Mouse (Mus musculus): ENCODE results near the gene Tmem45b. TPM values are rescaled to one million over a fixed set of nuclear protein-coding genes. Genes with fewer than 3 reads are reported as not detected.
"Not testable (repeated sequence)": the region's sequence is repeated elsewhere in the genome, so short reads cannot be mapped to it uniquely, and the experiment has no call there.

Tmem45b gene
- total RNA-seq (2021): 1 to 10 TPM in 1 of 2 experiments, not detected in 1; 1.6 TPM

DNA sequence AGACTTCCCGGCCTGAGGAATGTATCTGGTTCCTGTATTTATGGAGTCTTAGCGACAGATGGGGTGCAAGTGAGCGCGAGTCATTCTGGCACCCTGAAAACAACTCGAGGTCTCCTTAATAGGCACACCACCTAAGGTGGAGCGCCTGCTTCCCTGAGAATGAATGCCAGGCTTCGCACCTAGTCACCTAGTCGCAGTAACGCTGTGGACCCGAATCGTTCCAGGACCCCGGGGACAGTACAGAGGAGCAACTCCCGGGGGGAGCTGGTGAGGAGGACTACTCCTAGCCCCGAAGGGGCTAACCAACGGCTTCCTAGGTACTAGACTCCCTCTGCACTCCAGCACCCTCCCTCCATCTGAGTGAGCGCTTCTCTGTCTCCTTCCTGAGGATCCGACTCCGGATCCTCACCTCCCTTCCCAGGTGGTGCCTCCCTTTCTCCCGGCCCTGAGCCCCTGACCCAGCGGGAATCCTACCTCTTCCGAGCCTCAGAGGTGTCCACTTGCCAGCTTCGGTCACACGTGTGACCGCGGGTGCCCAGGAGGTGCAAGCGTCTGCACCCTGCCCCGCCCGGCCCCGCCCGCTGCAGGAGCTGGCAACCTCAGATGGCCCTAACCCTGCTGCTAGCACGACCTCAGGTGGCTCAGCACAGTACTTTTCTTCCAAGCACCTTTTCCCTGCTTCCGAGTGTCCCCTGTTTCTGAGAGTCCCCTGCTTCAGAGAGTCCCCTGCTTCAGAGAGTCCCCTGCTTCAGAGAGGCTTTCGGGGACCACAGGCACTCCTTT is at the start of gene Tmem45b:
Tmem45b (minus strand) TSS at position 771 of the 783 bp plus-strand sequence.
- no peak for DNase-seq
- intact Hi-C loops (cut with DNase I): no loop called here

DNA sequence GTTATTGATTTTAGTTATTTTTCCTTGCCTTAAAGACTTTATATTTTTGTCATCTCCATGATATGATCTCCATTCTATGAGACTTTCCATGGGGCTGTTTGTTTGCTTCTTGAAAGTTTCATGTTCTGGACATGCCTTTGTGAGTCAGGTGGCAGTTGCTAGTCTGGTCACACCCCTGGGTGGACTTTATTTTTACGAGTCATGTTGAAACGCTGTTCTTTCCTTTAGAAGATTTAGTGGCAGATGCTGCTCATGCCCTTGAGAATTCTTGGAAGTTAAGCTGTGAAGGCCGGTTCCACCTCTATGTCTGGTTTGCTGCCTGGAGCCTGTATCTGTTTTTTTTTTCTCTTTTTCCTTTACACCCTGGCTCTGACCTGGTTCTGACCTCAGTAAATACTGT is 43.9 kb upstream of the Tmem45b start:
- no peak for DNase-seq
- intact Hi-C loops (cut with DNase I): no loop called here

DNA sequence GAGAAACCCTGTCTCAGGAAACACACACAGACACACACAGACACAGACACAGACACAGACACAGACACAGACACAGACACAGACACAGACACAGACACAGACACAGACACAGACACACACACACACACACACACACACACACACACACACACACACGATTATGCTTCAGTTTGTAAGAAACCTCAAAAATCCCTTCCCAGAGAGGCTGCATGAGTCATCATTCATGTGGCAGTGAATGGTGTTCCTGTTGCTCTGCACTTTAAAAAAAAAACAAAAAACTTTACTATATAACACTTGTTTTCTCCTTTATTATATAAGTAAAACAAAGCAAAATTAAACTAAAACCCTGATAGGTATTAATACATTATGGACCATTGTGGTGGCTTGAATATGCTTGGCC is 37.0 kb upstream of the Tmem45b start:
- DNase-seq; intact Hi-C loops (cut with DNase I): not testable (repeated sequence)

DNA sequence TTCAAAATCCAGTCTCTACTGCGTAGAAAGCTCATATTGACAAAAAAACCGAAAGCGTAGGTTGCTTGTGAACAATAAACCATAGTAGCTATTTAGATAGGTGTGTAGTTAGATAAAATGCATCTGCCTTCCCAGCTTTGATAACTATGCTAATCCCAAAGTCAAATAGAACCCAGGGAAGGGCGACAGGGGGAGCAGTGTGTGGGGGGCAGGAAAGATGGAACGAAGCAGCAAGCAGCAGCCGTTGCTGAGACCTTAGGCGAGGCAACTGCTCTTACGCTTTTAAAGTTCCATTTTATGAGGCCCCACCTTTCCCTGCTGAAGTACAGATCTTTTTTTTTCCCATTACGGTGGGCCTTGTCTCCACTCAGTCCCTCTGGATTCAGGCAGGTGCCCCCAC is 1.1 kb downstream of the Tmem45b start:
- intact Hi-C loops (cut with DNase I): no loop called here
- no peak for DNase-seq

DNA sequence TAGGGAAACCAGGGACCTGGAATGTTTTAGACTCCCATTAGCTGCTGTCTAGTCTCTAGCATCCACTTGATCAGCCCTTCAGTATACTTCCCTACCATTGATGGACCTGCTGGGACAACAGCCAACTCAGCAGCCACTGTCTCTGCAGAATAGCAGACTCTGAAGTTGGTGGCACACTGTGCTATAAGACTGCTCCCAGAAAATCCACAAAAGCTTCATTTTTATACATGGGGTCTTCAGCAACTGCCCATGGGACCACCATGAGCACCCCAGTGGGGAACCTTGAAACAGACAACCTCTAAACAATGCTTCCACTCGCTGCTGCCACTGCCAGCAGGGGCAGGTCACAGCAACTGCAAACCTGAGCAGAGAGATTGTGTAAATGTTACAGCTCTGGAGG is 9.9 kb downstream of the Tmem45b start:
- intact Hi-C loops (cut with DNase I): no loop called here
- no peak for DNase-seq

DNA sequence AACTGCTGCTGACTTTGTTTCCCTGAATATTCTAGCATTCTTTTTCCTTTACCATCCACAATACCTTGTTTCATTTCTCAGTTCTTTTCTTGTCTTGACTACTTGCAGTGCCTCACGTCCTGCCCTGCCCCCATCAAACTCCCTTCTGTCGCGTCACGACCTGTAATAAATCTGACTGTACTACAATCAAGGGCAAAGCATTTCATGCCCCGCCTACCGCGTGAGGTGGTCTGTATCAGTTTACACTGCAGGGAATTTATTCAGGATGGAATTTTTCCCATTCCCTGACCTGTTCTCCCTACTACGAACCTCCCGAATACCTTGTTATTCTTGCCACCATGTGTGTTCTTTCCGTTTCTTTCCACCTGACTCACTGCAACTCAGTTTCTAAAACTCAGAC is 12.1 kb downstream of the Tmem45b start:
- intact Hi-C loops (cut with DNase I): no loop called here
- DNase-seq: no peak

DNA sequence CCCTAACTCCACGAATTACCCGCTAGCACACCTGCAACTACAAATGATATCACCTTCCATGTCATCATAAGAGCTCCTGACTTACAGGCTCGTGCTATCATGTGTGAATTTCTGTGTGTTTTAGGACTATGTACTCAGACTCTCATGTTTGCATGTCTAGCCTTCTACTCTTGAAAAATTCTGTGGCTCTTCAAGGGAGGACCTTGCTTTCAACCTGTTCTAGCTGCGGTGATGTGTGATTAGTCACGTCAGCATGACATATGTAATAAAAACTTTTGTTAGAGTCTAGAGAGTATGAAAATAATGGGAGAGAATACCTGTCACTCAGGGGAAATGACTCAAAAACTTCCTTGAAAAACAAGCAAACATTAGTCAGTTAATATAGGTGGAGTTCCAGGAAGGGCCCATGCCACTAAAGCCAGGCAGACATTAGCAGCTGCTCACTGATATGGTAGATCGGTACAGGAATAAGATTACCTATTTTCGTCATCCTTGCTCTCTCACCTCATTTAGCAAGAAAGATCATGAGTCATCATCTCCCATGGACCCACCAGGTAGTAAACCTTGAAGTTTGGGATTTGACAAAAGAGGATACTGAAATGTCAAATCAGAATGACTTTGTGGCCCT is 15.0 kb downstream of the Tmem45b start:
- intact Hi-C loops (cut with DNase I): no loop called here
- DNase-seq: no peak

DNA sequence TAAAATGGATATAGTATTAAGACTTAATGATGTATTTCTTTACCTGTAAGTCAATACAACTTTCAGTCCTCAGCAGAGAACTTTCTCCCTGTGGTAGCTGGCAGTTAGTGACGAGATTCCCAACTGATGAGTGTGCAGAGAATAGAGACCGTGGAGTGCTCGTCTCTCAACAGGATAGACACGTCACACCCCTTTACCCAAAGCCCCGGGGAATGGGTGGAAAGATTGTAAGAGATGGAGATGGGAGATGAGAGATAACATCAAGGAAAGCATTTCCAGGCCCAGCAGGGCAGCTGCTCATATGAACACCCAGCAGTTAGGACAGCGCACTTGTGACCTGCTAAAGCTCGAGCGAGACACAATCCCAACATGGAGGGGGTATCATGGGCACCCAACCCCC is 20.0 kb downstream of the Tmem45b start:
- intact Hi-C loops (cut with DNase I): no loop called here
- no peak for DNase-seq

DNA sequence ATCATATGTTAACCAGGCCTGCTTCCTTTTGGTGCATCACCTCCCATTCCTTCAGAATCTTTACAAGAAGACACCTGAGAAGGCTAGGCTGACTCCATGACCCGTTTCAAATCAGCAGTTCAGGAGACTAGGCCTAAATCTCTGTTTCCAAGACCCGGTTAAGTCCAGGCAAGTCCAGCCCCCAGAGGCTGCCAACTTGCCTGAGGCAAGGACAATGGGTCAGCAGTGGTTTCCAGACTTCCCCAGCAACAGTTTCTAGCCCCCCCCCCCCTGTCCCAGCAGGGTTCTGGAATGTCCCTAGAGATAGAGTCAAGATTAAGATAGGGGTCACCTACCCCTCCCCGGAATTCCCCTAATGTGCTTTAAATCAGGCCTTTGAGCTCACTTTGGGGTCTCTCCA is 22.8 kb downstream of the Tmem45b start:
- intact Hi-C loops (cut with DNase I): no loop called here
- no peak for DNase-seq

DNA sequence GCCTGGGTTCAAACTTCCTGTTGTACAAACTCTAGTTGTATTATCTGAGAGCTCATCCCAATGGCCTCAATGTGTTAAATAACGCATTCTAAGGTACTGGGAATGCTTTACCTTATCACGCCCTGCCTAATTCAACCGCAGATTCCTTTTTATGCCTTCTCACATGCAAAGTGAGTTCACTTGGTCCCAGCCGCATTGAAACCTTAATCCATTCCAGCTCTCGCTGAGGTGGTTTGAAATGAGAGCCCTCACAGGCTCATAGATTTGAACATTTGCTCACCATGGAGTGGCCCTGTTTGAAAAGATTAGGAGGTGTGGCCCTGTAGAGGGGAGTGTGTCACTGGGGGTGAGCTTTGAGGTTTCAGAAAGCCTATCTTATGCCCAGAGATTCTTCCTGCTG is 23.9 kb downstream of the Tmem45b start:
- no peak for DNase-seq
- intact Hi-C loops (cut with DNase I): no loop called here

DNA sequence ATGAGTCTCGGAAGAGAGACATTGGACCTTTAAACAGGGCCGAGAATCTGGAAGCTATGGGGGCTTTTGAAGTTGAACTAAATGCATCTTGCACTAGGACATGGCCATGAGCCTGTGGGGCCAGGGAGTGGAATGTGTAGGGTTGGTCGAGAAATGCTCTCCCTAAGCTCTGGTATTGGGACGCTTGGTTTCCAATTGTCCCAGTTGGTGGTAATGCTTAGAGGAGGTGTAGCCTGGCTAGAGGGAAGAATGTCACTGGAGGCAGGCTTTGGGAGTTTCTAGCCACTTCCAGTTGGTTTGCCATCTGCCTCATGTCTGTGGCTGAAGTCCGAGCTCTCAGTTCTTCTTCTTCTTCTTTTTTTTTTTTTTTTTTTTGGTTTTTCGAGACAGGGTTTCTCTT is 24.9 kb downstream of the Tmem45b start:
- intact Hi-C loops (cut with DNase I): no loop called here
- no peak for DNase-seq

DNA sequence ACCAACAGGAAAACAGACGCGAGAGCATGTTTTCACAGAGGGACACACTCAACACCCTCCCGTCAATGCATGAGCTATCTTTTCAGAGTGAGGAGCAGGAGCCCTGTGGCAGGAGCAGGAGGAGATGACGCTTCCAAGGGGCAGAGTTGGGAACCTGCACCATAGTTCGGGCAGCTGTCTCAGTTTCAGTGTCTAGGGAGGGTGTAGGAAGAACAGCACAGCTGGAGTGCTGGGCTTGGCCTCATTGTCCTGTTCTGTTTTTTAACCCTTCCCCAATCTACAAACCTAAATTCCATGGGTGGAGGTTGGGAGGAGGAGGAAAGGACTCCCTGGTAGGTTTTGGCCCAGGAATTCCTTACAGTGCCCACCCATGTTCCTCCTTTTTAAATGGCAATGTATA is 25.4 kb downstream of the Tmem45b start:
- no peak for DNase-seq

DNA sequence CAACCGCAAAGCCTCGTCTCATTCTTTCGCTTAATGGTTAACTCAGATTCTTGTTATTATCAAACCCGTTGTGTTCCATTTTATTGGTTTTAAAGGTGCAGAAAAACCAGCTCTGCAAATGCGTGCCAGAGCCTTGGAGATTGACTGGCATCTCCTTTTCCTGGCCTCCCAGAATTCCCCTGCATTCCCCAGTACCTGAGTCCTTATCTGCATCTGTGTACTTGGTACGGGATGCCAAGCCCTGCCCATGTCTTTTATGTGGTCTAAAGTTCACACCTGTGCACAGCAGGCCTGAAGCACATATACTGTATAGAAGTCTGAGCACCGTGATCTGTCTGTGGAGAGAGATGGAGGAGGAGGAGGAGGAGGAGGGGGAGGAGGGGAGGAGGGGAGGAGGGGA is 26.4 kb downstream of the Tmem45b start:
- intact Hi-C loops (cut with DNase I): no loop called here
- DNase-seq: no peak

More for the DNA sequence above, 25.4 kb downstream of the Tmem45b start:
- intact Hi-C loops (cut with DNase I): no loop called here

DNA sequence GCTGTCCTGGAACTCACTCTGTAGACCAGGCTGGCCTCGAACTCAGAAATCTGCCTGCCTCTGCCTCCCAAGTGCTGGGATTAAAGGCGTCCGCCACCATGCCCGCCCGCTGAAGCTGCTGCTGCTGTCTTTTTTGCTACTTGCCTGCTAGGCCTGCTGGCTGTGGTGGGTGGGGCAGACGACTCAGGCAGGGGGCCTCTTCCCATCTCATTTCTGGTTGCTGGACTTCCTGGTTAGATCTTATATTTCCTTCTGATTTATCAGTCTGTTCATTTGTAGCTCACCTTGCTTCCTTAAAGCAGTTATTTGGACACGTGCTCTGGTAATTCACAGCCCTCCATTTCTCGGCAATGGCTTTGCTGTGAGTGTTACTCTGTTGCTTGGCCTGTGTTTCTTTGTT is 28.8 kb downstream of the Tmem45b start:
- intact Hi-C loops (cut with DNase I): no loop called here
- no peak for DNase-seq

DNA sequence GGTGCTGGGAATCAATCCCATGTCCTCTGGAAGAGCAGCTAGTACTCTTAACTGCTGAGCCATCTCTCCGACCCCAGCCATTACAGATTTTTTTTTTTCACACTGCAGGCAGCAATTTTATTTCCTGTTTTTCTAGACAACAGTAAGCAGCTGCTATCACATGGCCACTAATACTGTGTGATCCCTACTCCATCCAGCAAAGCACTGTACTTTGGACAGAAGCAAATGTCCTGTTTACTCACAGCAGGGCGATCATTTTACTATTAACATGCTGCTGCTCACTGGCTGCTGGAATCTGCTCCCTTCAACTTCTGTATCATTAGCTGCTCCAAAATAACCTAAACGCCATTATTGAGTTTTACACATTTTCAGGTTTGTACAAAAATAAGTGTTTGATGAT is 30.8 kb downstream of the Tmem45b start:
- intact Hi-C loops (cut with DNase I): no loop called here
- DNase-seq: no peak

DNA sequence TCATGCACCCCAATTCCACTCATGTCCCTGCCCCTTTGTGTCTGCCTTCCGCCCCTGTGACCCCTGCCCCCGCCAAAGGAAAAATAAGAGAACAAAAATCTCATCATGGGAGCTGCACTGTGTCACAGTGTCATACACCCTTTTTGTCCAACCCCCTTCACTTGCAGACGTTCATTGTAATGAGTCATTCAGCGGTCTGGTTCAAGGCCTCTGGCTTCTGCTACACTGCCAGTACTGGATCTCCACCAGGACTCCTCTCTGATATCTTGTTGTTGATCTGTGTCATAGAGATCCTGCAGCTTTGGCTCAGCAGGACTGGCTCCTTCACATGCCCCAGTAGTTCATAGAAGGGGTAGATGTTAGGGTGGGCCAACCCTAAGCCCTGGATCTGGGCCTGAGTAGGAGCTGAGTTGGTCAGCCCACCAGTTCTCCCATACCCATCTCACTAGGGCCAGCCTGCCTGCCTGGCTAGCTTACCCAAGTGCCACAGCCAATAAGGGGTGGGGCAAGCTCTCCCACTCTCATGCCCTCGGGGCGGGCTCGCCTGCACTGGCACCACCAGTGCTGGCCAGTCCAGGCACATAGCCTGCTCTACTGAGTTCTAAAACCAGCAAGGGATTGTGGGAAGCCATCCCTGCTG is 31.8 kb downstream of the Tmem45b start:
- DNase-seq: no peak
- intact Hi-C loops (cut with DNase I): no loop called here

DNA sequence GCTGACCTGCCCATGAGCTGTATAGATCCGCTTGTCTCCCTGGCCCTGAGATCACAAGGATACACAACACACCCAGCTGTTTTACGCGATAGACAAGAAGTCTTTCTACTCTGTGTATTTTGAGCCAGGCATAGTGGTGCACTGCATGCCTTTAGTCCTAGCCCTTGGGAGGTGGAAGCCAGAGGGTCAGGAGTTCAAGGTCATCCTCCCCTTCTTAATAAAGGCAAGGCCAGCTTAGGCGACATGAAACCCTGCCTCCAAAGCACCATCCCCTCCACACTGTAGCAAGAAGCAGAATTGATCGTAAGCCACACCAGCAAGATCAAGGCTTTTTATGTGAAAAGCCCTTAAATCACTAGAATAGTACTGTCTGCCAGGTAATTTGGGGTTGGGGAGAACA is 32.5 kb downstream of the Tmem45b start:
- no peak for DNase-seq
- intact Hi-C loops (cut with DNase I): no loop called here

DNA sequence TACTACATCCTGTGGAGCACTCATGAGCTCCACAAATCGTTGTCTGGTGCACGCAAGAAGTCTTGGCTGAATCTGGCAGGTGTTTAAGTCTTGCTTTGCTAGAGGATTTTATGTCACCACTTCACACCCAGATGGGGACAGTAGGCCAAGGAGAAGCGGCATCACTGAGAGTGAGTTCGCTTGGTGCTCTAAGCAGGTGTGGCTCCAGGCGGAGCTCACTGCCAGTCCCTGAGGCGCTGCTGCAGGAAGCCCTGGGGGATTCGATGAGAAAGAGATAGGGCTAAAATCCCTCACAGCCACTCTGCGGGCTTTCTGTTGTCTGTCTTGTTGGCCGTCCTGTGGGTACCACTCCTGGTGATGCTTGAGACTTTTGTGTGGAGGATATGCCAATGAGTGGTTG is 34.3 kb downstream of the Tmem45b start:
- intact Hi-C loops (cut with DNase I): no loop called here
- DNase-seq: no peak

DNA sequence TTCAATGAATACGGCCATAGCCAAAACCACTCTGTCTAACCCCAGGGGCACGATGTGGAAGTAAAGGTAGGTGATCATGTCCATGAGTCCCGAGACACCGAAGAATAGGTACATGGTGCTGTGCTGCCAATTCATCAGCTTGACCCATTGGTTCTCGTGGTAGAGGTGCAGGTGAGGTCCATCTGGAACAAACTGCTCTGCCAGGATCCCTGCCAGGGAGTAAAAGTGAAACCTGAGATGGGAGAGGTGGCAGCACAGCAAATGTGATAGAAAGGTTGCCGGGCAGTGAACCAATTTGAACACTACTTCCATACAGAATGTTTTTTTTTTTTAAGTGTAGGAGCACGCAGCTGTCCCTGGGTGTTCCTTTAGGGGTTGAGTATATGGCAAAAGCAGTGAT is 35.3 kb downstream of the Tmem45b start:
- DNase-seq: no peak
- intact Hi-C loops (cut with DNase I): no loop called here

DNA sequence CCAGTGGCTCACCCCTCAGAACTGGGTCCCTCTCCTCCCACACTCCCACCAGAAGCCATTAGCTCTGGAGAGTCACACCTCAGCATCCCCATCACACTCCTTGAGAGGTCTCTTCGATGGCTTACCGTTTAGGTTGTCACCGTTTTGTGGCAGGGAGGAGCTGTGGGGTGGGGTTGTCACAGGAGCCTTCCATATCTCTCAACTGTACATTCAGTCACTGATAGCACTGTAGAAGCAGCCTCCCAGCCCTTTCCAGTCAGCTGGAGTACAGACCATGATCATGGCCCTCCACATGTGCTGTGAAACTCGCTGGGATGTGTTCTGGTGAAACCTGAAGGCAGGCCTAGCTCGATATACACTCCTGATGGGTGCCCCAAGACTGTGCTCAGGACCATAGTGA is 42.1 kb downstream of the Tmem45b start:
- DNase-seq: no peak
- intact Hi-C loops (cut with DNase I): no loop called here

DNA sequence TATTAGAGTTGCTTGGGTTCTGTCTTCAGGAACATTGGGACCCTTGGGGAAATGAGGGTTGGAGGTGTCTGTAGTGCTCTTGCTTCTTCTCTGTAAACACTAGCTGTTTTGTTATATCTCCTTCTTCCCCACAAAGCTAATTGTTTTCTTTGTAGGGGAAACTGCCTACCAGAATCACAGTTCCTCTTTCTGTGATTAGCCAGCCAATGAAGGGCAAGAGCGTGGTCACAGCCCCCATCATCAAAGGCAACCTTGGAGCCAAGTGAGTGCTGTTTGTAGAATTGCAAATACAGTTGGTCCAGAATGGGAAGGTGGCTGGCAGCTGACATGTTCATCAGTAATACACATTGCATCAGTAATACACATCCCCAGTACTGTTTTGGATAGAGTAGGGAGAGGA is 45.4 kb downstream of the Tmem45b start:
- intact Hi-C loops (cut with DNase I): no loop called here
- no peak for DNase-seq

DNA sequence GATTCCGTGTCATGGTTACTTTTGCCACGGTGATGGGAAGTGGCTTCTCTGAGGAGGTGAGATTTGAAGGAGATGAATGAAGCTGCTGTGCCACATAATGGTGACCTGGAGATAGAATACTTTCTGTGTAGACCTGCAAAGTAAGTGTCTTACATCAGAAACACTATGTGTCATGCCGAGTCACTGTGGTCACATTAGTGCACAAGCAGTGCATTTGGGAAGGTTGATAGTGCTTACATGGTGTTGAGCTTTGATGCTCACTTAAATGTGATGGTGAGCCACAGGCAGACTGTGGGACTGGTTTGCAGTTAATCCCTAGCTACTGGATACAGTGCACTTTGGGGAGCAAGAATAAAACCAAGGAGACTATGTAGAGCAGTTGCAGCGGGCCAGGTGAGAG is 52.1 kb downstream of the Tmem45b start:
- intact Hi-C loops (cut with DNase I): no loop called here
- no peak for DNase-seq
